Mouse (Mus musculus): ENCODE measurements around the gene Gm20816. TPM values are rescaled to one million over a fixed set of nuclear protein-coding genes. Genes with fewer than 3 reads are reported as not detected.

The Gm20816 gene
- not detected for polyA plus RNA-seq (2015; fragmentation: Illumina TruSeq; extraction: RNeasy Lipid Tissue Mini Kit (QIAGEN cat#74804); ENCODE audit: low read depth, low replicate concordance)

GRCm38 (mm10) chrY:68537655-68538054 is at the start of gene Gm20816:
Gm20816 (plus strand) TSS chrY:68537955.

Other genes starting within 250 kb of the Gm20816 start
- not detected for gene Gm20937, start 243.1 kb upstream of the Gm20816 start, polyA plus RNA-seq (2015; fragmentation: Illumina TruSeq; extraction: RNeasy Lipid Tissue Mini Kit (QIAGEN cat#74804); ENCODE audit: low read depth, low replicate concordance)

Measured in brain, adult 10 weeks (tissue).